Mouse (Mus musculus) lung, postnatal 4 days (tissue): Measurements from ENCODE around the gene Scgb2b27.
A peak's percentile ranks its signal among the peaks of the same experiment; 100 is the strongest.
"Not testable (repeated sequence)": the region's sequence is repeated elsewhere in the genome, so short reads cannot be mapped to it uniquely, and the experiment has no call there.

Experiments used
- DNase-seq, 2 experiments: peaks; one replicate each; pipeline ENCODE4 v3.0.0; 2021

The Scgb2b27 gene

GRCm38 (mm10) chr7:34013842-34014241 is at the start of gene Scgb2b27:
Gene Scgb2b27 (minus strand): TSS chr7:34013942.
- DNase-seq = no peak

GRCm38 (mm10) chr7:34036076-34036815 is 22.5 kb upstream of the Scgb2b27 start:
- DNase-seq = not testable (repeated sequence)

- not testable (repeated sequence) for DNase-seq
Observed at GRCm38 (mm10) chr7:34034579-34034978, 20.8 kb upstream of the Scgb2b27 start.

- no peak for DNase-seq
Observed at GRCm38 (mm10) chr7:34030026-34030425, 16.3 kb upstream of the Scgb2b27 start.

- not testable (repeated sequence) for DNase-seq
Observed at GRCm38 (mm10) chr7:34027202-34027601, 13.5 kb upstream of the Scgb2b27 start.

- no peak for DNase-seq
Observed at GRCm38 (mm10) chr7:34025641-34026040, 11.9 kb upstream of the Scgb2b27 start.

GRCm38 (mm10) chr7:34021183-34021582 is 7.4 kb upstream of the Scgb2b27 start, which contains the start of gene Scgb1b27:
Gene Scgb1b27 (plus strand): TSS chr7:34021483.
- DNase-seq = not testable (repeated sequence)

- DNase-seq = peak; percentile 12 to 19
Observed at GRCm38 (mm10) chr7:33982281-33982680, 31.5 kb downstream of the Scgb2b27 start.
